Mouse (Mus musculus): ENCODE measurements around the gene Rps9. TPM values are rescaled to one million over a fixed set of nuclear protein-coding genes. Genes with fewer than 3 reads are reported as not detected.
A peak's percentile ranks its signal among the peaks of the same experiment; 100 is the strongest.

The Rps9 gene
- polyA plus RNA-seq (2016; fragmentation: Nextera tagmentation; extraction: Ambion mirVana), result 1,397 and 1,414 TPM in 2 replicates

- Histone ChIP-seq H3K27me3 (replicated peaks; ENCODE audit: low read depth, poor library complexity, severe bottlenecking) (no peaks in the 10 kb centered on the region), H3K9me3 (no peaks in the 10 kb centered on the region), H3K4me1 (peaks cover 13% of the 10 kb centered on the region), H3K4me3 (peak within 1 kb of the TSS; percentile 87), H3K27ac (replicated peaks) (peak within 1 kb of the TSS; percentile 96), H3K36me3 (replicated peaks) (peaks cover 71% of the 10 kb centered on the region)
- peak; percentile 94 for DNase-seq (ENCODE audit: low spot score)
- under 1% methylated on average over 42 of the region's 42 CpGs for WGBS
Observed at GRCm38 (mm10) chr7:3703879-3704441, at the start of gene Rps9. TSS of gene Rps9 (plus strand) at chr7:3703993.

- Histone ChIP-seq H3K27me3 (replicated peaks; ENCODE audit: low read depth, poor library complexity, severe bottlenecking) (no peaks in the 10 kb centered on the region), H3K4me3 (no peak overlapping the region), H3K9me3 (no peaks in the 10 kb centered on the region), H3K36me3 (replicated peaks) (peaks cover 100% of the 10 kb centered on the region), H3K27ac (replicated peaks) (no peak overlapping the region), H3K4me1 (no peaks in the 10 kb centered on the region)
- no peak for DNase-seq (ENCODE audit: low spot score)
- 88% methylated on average over 4 of the region's 4 CpGs for WGBS
Observed at GRCm38 (mm10) chr7:3656966-3657365, 46.8 kb upstream of the Rps9 start.

- no peak for DNase-seq (ENCODE audit: low spot score)
- 94% methylated on average over 14 of the region's 14 CpGs for WGBS
- H3K4me3 ChIP-seq, result no peak overlapping the region
- H3K36me3 ChIP-seq (replicated peaks), result peaks cover 100% of the 10 kb centered on the region
- peaks cover 9% of the 10 kb centered on the region; the same call in 1 of the 2 replicates for H3K4me1 ChIP-seq
- no peaks in the 10 kb centered on the region for H3K9me3 ChIP-seq
- no peaks in the 10 kb centered on the region for H3K27me3 ChIP-seq (replicated peaks; ENCODE audit: low read depth, poor library complexity, severe bottlenecking)
- H3K27ac ChIP-seq (replicated peaks), result no peak overlapping the region
Observed at GRCm38 (mm10) chr7:3658578-3658977, 45.2 kb upstream of the Rps9 start.

DNA sequence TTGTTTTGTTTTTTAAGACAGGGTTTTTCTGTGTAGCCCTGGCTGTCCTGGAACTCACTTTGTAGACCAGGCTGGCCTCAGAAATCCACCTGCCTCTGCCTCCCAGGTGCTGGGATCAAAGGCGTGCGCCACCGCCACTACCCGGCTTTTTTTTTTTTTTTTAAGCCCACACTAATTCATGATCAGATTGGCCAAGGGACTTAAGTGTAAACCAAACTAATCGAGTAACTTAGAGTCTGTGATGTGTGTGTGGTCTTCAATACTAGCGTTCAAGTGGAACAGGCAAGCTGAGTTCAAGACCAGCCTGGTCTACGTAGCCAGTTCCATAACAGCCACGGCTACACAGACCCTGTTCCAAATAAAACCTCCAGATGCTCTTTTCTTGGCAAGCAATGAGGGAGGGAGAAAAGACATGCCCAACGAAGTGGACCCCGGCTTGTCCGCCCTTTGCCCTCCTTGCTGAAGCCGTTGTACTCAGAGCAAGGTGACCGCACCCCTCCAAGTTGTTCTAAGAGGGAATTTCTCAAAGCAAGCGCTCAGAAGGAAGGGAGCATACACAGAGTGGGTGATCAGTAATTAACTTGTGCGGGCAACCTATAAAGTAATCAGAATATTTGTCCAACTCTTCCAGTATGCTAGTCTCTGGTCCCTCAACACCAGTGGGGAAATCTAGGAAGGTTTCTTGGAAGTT lies 39.1 kb upstream of the Rps9 start:
- H3K4me1 ChIP-seq, result peaks cover 36% of the 10 kb centered on the region
- no peaks in the 10 kb centered on the region for H3K9me3 ChIP-seq
- H3K4me3 ChIP-seq, result peak overlapping the region; percentile 83
- DNase-seq (ENCODE audit: low spot score), result peak; percentile 44
- peaks cover 41% of the 10 kb centered on the region for H3K36me3 ChIP-seq (replicated peaks)
- 38% methylated on average over 15 of the region's 15 CpGs for WGBS
- H3K27ac ChIP-seq (replicated peaks), result peak overlapping the region; percentile 88
- H3K27me3 ChIP-seq (replicated peaks; ENCODE audit: low read depth, poor library complexity, severe bottlenecking), result no peaks in the 10 kb centered on the region

DNA sequence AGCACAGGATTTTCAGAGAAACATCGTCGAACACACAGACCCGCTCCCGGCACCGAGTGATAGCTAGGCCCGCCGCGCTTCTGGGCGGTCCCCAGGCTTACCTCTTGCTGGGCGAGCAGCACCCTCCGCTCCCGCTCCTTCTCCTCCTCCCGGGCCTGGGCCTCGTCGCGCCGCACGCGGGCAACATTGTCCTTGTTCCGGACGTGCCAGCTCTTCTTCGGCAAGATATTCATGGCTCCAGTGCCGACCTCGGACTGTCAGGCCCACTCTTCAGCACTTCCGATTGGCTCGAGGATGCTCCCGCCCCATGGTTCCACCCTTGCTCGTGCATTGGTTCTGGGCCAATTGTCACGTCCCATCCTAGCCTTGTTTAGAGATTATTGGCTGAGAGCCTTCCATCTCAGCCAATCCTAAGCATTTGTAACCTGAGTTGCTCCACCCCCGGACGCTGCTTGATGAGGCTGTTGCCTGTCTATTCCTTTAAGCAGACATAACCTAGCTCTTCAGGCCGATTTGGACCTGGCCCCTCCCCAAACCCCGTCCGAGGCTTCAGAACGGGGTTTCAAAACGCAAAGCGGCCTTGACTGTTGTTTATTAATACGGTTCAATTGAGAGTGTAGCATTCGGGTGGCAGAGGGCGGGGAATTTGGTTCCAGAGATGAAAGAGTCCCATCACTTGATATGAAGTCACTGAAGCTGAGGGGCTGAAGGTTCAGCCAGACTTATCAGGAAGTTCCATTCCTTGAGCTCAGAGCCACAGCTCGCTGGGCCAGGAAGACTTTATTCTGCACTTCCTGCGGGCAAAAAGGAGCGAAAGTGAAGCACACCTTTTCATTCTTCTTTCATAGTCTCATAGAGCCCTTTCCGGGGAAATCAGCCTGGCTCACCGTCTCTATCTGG lies 38.3 kb upstream of the Rps9 start, which contains the start of gene Leng1:
TSS of gene Leng1 (minus strand) at position 626 of the 900 bp plus-strand sequence.
- Histone ChIP-seq H3K9me3 (no peaks in the 10 kb centered on the region), H3K27me3 (replicated peaks; ENCODE audit: low read depth, poor library complexity, severe bottlenecking) (no peaks in the 10 kb centered on the region), H3K4me3 (peak within 1 kb of the TSS; percentile 83), H3K4me1 (peaks cover 36% of the 10 kb centered on the region), H3K27ac (replicated peaks) (peak within 1 kb of the TSS; percentile 88), H3K36me3 (replicated peaks) (peaks cover 33% of the 10 kb centered on the region)
- DNase-seq (ENCODE audit: low spot score), result peak; percentile 93
- WGBS, result 5% methylated on average over 45 of the region's 45 CpGs

GRCm38 (mm10) chr7:3666921-3667391 lies 36.8 kb upstream of the Rps9 start:
- DNase-seq (ENCODE audit: low spot score), result peak; percentile 32
- peaks cover 18% of the 10 kb centered on the region for H3K36me3 ChIP-seq (replicated peaks)
- no peaks in the 10 kb centered on the region for H3K9me3 ChIP-seq
- peaks cover 36% of the 10 kb centered on the region for H3K4me1 ChIP-seq
- H3K27me3 ChIP-seq (replicated peaks; ENCODE audit: low read depth, poor library complexity, severe bottlenecking), result no peaks in the 10 kb centered on the region
- 15% methylated on average over 14 of the region's 14 CpGs for WGBS
- H3K4me3 ChIP-seq, result peak overlapping the region; percentile 37
- H3K27ac ChIP-seq (replicated peaks), result peak overlapping the region; percentile 62; the same call in 1 of the 2 replicates

GRCm38 (mm10) chr7:3674507-3675227 lies 29.1 kb upstream of the Rps9 start:
- 0 out of 2 replicates have a peak overlapping the region, but pooled peaks have one; percentile 1 for H3K4me3 ChIP-seq
- WGBS, result 74% methylated on average over 10 of the region's 10 CpGs

GRCm38 (mm10) chr7:3675228-3675548 lies 28.6 kb upstream of the Rps9 start:
- Histone ChIP-seq H3K4me3 (no peak overlapping the region), H3K4me1 (no peaks in the 10 kb centered on the region), H3K27me3 (replicated peaks; ENCODE audit: low read depth, poor library complexity, severe bottlenecking) (no peaks in the 10 kb centered on the region), H3K27ac (replicated peaks) (no peak overlapping the region), H3K36me3 (replicated peaks) (peaks cover 19% of the 10 kb centered on the region), H3K9me3 (no peaks in the 10 kb centered on the region)
- WGBS, result 73% methylated on average over 3 of the region's 3 CpGs
- no peak for DNase-seq (ENCODE audit: low spot score)

More at GRCm38 (mm10) chr7:3674507-3675227, 29.1 kb upstream of the Rps9 start:
- peak; percentile 83 for DNase-seq (ENCODE audit: low spot score)
- Histone ChIP-seq H3K27me3 (replicated peaks; ENCODE audit: low read depth, poor library complexity, severe bottlenecking) (no peaks in the 10 kb centered on the region), H3K9me3 (no peaks in the 10 kb centered on the region), H3K4me1 (no peaks in the 10 kb centered on the region), H3K36me3 (replicated peaks) (peaks cover 17% of the 10 kb centered on the region), H3K27ac (replicated peaks) (no peak overlapping the region)

DNA sequence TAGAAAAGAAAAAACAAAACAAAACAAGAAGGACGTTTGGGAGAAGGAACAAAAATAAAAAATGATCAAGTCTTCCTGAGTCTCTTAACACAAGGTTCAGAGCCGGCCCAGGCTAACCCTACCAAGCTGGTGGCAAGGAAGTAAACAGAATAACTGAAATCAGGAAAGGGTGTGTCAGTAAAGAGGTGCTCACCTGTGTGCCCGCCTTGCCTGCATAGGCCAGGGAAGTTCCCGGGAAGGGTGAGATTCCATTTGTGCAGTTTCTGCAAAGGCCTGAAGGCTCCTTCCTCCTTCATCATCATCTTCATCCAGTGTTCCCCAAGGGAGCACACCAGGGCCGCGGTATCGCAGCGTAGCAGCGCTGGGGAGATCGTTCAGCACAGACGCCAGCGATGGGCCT lies 27.4 kb upstream of the Rps9 start:
- Histone ChIP-seq H3K36me3 (replicated peaks) (peaks cover 27% of the 10 kb centered on the region), H3K4me1 (no peaks in the 10 kb centered on the region), H3K27ac (replicated peaks) (no peak overlapping the region), H3K27me3 (replicated peaks; ENCODE audit: low read depth, poor library complexity, severe bottlenecking) (no peaks in the 10 kb centered on the region), H3K9me3 (no peaks in the 10 kb centered on the region), H3K4me3 (peak overlapping the region; percentile 23; the same call in 1 of the 2 replicates)
- no peak for DNase-seq (ENCODE audit: low spot score)
- 90% methylated on average over 12 of the region's 12 CpGs for WGBS

DNA sequence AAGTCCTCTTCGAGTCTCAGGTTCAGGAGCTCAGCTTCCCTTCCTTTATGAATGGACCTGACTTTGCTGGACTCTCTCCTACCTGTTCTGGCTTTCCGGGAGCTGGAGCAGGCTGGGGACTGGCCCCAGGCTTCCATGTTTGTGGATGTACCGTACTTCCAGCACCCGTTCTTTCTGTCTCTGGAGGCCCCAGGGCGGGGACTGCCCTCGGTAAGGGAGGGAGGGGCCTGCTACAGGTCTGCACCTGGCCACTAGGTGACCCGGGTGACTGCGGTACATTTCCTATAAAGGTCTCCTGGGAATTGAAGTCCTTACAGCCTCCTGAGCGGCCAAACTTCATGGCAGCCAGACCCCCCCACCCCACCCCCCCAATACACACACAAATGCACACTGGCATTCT lies 26.5 kb upstream of the Rps9 start, which contains the start of gene Tmc4:
TSS of gene Tmc4 (minus strand) at position 212 of the 400 bp plus-strand sequence.
- no peak for DNase-seq (ENCODE audit: low spot score)
- no peaks in the 10 kb centered on the region for H3K9me3 ChIP-seq
- no peak within 1 kb of the TSS for H3K27ac ChIP-seq (replicated peaks)
- H3K4me3 ChIP-seq, result peak within 1 kb of the TSS; percentile 23
- peaks cover 29% of the 10 kb centered on the region for H3K36me3 ChIP-seq (replicated peaks)
- no peaks in the 10 kb centered on the region for H3K27me3 ChIP-seq (replicated peaks; ENCODE audit: low read depth, poor library complexity, severe bottlenecking)
- H3K4me1 ChIP-seq, result no peaks in the 10 kb centered on the region
- 56% methylated on average over 9 of the region's 9 CpGs for WGBS

GRCm38 (mm10) chr7:3683908-3684550 lies 19.8 kb upstream of the Rps9 start:
- Histone ChIP-seq H3K36me3 (replicated peaks) (peaks cover 76% of the 10 kb centered on the region), H3K4me1 (no peaks in the 10 kb centered on the region; the same call in 1 of the 2 replicates), H3K9me3 (no peaks in the 10 kb centered on the region), H3K27me3 (replicated peaks; ENCODE audit: low read depth, poor library complexity, severe bottlenecking) (no peaks in the 10 kb centered on the region), H3K4me3 (no peak overlapping the region), H3K27ac (replicated peaks) (no peak overlapping the region)
- no peak for DNase-seq (ENCODE audit: low spot score)
- WGBS, result 87% methylated on average over 10 of the region's 10 CpGs
